Mouse (Mus musculus) induced T-regulatory cell, adult 2 months (primary cell): ENCODE measurements around the gene Efna1.

ENCODE experiments used
- DNase-seq: peaks from one replicate; pipeline ENCODE4 v3.0.0-alpha.2; 2012; ENCODE audit warnings: low read depth

The Efna1 gene

GRCm38 (mm10) chr3:89244982-89245687, 35.8 kb downstream of the Efna1 start:
- peak; percentile 80 for DNase-seq

DNA sequence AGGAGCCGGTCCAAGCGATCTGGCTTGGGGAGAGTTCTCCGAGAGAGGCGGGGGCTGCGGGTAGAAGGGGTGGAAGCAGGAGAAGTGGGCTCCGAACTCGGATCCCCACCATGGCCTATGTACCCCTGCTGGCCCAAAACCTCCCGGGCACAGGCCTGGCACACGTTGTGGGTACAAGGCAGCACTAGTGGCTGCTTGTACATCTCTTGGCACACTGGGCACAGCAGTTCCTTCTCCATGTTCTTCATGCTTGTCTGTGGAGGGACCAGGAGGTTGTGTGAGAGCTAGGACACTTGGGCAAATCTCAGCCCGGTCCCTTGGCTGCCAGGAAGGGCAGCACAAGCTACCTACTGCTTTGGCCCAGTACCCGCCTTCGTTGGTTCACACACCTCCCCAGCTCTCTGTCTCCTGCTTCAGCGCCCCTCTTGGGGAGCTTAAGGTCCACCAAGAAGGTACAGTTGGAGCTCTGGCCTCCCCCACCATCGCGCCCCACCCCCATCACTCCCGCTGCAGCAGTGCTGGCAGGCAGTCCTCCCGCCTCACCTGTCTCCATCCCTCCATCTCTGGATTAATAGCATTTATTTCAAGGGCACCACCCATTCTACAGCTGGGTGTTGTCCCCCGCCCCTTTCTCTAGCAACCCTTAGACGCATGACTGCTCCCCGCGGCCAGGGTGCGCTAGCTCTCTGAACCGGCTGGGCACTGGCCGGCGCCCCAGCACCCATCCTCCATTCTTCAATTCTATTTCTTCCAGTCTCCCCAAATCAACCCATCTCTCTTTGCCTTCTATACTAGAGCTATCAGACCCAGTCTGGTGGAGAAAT, 36.6 kb downstream of the Efna1 start:
- DNase-seq, result peak; percentile 73

- DNase-seq, result peak; percentile 83
These were observed 37.3 kb downstream of the Efna1 start for GRCm38 (mm10) chr3:89243609-89244008.

GRCm38 (mm10) chr3:89242331-89242895, 38.5 kb downstream of the Efna1 start:
- DNase-seq, result peak; percentile 83

- no peak for DNase-seq
These were observed 42.4 kb downstream of the Efna1 start for GRCm38 (mm10) chr3:89238494-89238893.

GRCm38 (mm10) chr3:89237682-89238081, 43.3 kb downstream of the Efna1 start:
- DNase-seq, result no peak

DNA sequence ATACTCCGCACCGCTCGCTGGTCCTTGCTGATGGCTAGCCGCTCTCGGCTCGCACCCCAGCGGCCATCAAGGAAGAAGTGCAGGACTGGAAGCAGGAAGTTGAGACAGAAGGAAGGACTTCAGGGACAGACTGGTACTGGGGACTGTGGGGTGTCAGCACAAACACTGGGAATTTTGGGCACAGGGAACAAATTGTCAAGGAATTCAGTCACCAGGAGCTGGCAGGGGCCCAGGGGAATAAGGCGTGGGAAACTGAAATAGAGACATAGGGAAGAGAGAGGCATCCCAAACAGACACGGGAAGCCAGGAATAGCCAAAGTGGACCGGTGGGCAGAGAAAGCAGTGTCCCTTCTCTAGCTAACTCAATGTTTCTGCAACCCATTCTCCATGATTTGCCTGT, 44.4 kb downstream of the Efna1 start:
- DNase-seq, result no peak

DNA sequence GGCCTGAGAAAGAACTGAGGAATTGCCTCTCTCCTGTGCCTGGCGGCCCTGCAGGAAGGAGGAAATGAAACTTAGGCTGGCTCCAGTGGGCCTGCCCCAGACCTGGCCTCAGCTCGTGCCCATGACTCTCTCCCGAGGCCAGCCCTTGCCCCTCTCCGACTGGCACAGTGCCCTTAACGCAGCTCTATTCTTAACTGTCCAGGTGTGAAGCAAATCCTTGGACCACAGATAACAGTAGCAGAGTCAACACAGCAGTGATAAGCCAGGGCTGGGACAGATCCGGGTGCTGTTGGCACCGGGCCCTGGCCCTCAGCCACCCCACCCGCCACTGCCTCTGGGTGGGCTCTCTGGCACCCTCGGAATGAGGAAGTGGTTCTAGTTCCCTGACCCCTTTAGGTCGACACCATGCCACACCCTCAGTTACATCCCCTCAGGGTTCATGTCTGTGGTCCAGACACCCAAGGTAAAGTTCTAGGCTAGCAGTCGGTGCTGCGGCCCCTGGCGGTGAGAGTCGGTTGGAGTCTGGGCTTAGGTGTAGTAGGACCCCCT, 47.3 kb downstream of the Efna1 start:
- DNase-seq, result no peak

DNA sequence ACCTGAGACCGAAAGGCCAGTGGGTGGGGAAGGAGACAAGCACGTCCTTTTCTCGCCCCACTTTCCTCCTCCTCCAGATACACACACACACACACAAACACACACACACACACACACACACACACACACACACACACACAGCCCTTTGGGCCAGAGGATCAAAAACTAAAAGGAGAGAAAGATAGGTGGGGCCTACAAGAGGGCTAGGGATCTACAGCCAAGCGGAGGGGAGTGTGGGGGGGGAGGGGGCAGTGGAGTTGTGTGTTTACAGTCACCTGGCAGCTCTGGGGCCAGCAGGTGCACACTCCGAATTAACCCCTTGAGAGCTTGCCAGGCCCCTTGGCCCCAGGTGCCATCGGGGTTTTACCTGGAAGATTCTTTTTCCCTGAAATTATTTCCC, 48.3 kb downstream of the Efna1 start:
- DNase-seq, result no peak

DNA sequence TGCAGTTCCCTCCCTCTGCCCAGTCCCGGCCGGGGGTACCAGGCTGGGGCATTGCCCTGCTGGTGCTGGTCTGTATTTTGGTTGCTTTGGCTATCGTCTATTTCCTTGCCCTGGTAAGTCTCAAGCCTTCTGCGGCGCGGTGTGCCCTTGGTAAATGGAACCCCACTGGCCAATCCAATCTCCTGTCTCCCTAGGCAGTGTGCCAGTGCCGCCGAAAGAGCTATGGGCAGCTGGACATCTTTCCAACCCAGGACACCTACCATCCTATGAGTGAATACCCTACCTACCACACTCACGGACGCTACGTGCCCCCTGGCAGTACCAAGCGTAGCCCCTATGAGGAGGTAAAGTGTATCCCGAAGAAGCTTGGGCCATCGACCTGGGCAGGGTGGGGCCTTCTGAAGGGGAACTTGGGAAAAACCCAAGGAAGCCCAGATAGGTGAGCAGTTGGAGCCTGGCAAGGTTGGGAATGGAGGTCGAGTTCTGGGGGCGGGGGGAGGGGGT, 49.1 kb downstream of the Efna1 start:
- DNase-seq, result no peak

- peak; percentile 83 for DNase-seq
These were observed 49.6 kb downstream of the Efna1 start for GRCm38 (mm10) chr3:89231345-89231744.

GRCm38 (mm10) chr3:89230561-89230960, 50.4 kb downstream of the Efna1 start:
- DNase-seq, result peak; percentile 56

DNA sequence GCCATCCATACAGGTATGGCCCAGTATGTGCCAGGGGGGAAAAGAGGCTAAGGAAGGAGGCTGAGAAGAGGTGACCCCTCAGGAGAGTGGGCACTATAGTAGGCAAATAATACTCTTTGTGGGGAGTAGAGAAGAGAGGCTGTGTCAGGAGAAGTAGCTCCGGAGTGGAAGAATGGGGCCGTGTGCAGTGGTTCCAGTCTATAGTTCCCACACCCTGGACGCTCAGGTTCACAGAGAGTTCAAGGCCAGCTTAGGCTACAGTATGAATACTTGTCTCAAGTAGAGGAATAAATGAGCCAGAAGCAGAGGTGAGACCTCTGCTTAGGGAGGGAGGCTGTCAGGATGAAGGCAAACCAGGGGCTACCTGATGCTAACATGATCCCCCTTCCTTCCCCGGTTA, 51.7 kb downstream of the Efna1 start:
- DNase-seq, result peak; percentile 34

DNA sequence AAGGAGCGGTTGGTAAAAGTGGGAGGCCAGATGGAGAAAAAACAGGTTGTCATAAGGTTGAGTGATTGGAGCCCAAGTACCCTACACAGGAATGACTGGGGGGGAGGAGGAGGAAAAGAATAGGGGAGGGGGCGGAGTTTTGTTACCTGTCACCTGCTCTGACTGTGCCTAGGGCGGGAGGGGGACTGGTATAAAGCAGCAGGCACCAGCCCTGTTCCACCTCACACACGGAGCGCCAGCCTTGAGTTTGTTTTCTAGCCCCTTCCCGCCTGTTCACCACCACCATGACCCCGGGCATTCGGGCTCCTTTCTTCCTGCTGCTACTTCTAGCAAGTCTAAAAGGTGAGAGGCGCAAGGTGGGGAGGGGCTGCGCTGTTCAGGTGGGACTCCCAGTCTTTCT, 52.1 kb downstream of the Efna1 start, which contains the start of gene Muc1:
Gene Muc1 (plus strand): TSS at position 222 of the 400 bp plus-strand sequence.
- DNase-seq, result peak; percentile 54

- peak; percentile 92 for DNase-seq
These were observed 52.8 kb downstream of the Efna1 start for GRCm38 (mm10) chr3:89228180-89228549.

DNA sequence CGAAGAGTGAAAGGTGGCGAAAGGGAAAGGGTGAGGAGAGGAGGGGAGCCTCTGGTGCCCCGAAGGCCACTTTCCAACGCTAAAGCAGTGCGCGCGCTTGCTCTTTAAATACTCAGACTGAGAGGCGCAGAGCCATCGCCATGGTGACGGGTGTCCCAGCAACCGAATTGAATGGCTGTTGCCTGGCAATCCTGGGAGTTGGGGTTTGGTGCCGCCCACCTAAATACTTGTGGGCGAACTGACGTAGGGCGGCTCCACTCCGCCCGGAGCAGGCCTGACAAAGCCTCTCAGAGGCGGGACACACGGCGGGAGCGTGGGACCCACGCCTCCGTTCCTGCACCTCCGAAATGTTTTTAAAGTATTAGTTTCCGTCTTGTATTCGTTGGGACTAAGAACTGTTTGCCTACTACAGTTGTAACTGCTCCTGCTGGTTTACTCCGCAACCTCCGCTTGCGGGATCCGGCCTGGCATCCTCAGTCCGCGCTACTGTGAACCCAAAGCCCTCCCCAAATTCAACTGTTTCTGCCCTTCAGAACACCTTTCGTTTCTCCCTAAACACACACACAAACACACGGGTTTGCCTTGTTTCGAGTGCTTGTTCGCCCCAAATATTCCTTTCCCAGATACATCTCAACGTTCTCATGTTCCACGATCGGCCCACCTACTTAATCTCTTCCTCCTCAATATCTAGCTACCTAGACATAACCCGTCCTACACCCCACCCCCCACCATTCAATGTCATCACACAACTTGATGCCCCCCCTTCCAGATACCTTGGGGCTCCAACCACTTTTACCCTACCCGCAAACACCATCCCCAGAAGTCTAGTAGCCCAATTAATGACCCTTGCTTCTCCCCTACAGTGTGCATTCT, 53.4 kb downstream of the Efna1 start:
- peak; percentile 93 for DNase-seq

DNA sequence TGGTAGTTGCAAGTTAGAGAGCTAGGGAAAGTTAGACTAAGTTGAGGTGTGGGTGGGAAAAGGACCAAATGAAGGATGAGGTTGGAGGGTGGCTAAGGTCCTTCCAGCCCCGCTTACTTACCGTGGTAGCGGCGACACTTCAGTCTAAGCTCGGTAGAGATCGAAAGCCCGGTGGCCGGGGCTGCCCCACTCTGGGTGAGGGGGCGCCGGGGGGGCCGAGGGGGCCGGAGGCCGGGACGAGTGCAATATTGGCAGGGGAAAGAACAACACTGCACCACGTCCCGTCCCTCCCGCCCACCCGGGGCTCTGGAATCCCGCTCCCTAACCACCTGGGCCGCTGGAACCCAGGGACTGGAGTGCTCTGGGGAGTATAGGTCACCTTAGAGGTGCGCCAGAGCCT, 54.0 kb downstream of the Efna1 start, which contains the start of gene Mtx1:
Gene Mtx1 (minus strand): TSS at position 189 of the 400 bp plus-strand sequence.
- peak; percentile 51 for DNase-seq

GRCm38 (mm10) chr3:89226361-89226760, 54.6 kb downstream of the Efna1 start:
- DNase-seq, result no peak

DNA sequence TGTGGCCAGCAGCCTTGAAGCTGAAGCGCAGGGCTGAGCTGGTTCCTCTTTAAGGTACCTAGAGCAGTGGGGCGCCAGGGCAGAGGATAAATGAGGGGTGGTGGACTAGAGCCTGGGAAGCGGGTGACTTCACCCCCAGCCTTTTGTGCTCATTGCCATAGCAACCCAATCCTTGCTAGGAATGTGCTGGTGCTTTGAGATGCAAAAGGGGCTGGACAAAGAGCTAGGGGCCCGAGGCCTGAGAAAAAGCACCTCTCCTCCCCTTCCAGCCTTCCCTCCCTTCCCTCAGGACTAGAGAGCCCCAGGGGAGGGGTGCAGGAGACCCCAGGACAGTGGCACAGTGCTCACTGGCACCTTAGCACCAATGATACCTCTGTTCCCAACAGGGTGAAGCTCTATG, 55.0 kb downstream of the Efna1 start:
- DNase-seq, result no peak

- DNase-seq, result no peak
These were observed 55.6 kb downstream of the Efna1 start for GRCm38 (mm10) chr3:89225321-89225815.

GRCm38 (mm10) chr3:89224796-89225195, 56.1 kb downstream of the Efna1 start:
- no peak for DNase-seq
